Mouse (Mus musculus): ENCODE data around the gene Hist1h2ba.

Gene Hist1h2ba

GRCm38 (mm10) chr13:23933421-23934210, at the start of gene Hist1h2ba:
Gene Hist1h2ba (minus strand): TSS chr13:23934156.
- in situ Hi-C loops (cut with MboI; ENCODE audit: low sequenced_read_pairs): no loop called here

DNA sequence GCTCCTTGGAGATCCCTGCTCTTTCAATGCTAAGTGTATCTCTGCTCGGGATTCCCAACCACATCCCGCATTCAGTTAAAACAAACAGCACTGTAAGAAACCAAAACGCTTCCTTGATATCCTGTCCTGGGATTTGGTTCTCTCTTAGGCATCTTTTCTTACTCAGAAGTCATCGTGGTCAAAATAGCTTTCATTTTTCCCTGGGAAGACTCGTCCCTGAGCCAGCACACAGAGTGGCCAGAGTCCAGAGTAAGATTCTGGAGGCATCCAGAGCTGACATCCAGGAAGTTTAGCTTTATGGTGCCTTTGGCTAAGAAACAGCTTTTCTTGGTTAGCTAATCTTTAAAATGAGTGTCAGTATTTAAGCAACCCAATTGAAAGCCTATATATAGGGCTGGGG, 38.3 kb upstream of the Hist1h2ba start:
- in situ Hi-C loops (cut with MboI; ENCODE audit: low sequenced_read_pairs): no loop called here

GRCm38 (mm10) chr13:23971870-23972269, 37.9 kb upstream of the Hist1h2ba start:
- in situ Hi-C loops (cut with MboI; ENCODE audit: low sequenced_read_pairs): no loop called here

DNA sequence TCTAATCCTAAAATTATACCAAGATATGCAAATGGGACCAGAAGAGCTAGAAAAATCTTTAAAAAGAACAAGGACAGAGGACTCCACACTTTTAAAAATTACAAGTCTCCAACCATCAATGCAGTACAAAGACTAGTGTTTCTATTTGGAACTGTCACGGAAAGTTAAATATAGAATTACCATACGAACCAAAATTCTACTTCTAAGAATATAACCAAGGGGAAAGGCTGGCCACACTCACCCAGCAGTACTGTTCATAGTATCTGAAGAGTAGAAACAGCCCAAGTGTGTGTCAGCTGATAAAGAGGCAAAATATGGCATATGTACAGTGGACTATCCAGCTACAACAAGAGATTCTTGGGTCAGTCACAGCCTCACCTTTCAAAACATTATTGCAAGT, 31.0 kb upstream of the Hist1h2ba start:
- in situ Hi-C loops (cut with MboI; ENCODE audit: low sequenced_read_pairs): no loop called here

- in situ Hi-C loops (cut with MboI; ENCODE audit: low sequenced_read_pairs): no loop called here
Measured at GRCm38 (mm10) chr13:23959776-23960175, 25.8 kb upstream of the Hist1h2ba start.

GRCm38 (mm10) chr13:23950928-23951327, 17.0 kb upstream of the Hist1h2ba start:
- in situ Hi-C loops (cut with MboI; ENCODE audit: low sequenced_read_pairs): no loop called here

- in situ Hi-C loops (cut with MboI; ENCODE audit: low sequenced_read_pairs): no loop called here
Measured at GRCm38 (mm10) chr13:23949484-23950246, 15.7 kb upstream of the Hist1h2ba start.

- in situ Hi-C loops (cut with MboI; ENCODE audit: low sequenced_read_pairs): no loop called here
Measured at GRCm38 (mm10) chr13:23946254-23946653, 12.3 kb upstream of the Hist1h2ba start.

DNA sequence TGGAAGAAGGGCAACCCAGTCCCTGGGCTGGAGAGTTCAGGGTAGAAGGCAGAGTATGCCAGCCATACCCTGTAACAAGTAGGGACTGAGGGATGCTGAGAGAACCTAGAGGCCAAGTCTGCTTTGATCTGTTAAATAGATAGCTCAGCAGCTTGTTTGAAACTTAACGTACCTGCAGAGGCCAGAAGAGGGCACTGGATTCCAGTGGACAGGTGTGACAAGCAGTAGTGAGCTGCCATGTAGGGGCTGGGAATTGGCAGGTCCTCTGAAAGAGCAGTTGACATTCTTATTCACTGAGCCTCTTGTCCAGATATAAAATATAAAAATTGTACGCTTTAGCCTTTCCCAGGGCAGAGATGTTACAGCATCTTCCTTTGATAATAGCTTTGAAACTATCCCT, 8.9 kb upstream of the Hist1h2ba start:
- in situ Hi-C loops (cut with MboI; ENCODE audit: low sequenced_read_pairs): no loop called here

DNA sequence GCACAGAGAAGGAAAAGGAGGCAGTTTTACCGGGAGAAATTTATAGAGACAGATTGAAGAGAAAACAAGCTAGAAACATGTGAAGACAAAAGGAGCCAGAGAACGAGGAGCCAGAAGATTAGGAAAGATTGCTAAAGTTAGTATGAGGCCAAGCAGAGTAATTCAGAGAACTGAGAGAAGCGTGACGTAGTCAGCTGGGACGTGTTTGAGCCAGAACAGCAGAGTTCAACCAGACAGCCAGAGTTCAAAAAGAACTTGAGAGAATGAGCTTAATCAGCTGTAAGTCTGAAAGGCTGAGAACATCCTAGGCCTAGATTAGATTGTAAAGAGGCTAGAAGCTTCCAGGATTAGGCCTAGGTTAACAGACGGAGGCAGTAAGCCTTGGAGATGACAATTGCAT, 6.3 kb upstream of the Hist1h2ba start:
- in situ Hi-C loops (cut with MboI; ENCODE audit: low sequenced_read_pairs): no loop called here

- in situ Hi-C loops (cut with MboI; ENCODE audit: low sequenced_read_pairs): no loop called here
Measured at GRCm38 (mm10) chr13:23938699-23939098, 4.7 kb upstream of the Hist1h2ba start.

DNA sequence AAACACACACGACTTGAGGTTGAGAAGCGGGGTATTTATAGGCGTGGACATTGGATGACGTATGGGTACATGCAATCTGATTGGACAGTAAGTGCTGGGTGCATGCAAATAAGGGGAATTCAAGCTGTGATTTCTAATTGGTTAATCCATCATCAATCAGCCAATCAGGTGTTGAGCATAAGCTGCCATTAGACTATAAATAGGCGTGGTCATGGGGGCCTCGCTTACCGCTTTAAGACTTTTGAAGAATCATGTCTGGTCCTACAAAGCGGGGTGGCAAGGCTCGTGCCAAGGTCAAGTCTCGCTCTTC, 210 bp upstream of the Hist1h2ba start, which contains the start of gene Hist1h2aa:
Gene Hist1h2aa, plus strand, starts transcription at position 252 of the 310 bp plus-strand sequence.
- in situ Hi-C loops (cut with MboI; ENCODE audit: low sequenced_read_pairs): no loop called here

DNA sequence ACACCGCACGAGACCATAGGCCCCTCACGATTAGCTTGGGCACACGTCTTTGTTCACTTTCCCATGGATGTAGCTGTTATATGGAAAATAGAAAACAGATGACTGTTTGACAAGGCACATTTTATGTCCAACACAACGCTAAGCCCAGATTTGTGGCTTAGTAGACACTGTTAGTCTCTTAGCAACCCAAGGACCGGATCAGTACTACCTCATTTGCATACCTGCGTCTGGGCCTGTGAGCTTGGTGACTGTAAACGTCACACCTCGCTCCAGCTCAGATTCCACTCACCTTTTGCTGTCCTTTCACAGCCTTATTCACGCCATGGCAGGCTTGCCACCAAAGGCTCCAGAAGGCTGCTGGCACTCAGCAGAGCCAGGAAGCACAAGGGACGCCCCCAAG, 3.1 kb downstream of the Hist1h2ba start:
- in situ Hi-C loops (cut with MboI; ENCODE audit: low sequenced_read_pairs): no loop called here

GRCm38 (mm10) chr13:23930461-23930860, 3.5 kb downstream of the Hist1h2ba start:
- in situ Hi-C loops (cut with MboI; ENCODE audit: low sequenced_read_pairs): no loop called here

- in situ Hi-C loops (cut with MboI; ENCODE audit: low sequenced_read_pairs): no loop called here
Measured at GRCm38 (mm10) chr13:23928637-23929036, 5.3 kb downstream of the Hist1h2ba start.

- in situ Hi-C loops (cut with MboI; ENCODE audit: low sequenced_read_pairs): no loop called here
Measured at GRCm38 (mm10) chr13:23925792-23926191, 8.2 kb downstream of the Hist1h2ba start.

DNA sequence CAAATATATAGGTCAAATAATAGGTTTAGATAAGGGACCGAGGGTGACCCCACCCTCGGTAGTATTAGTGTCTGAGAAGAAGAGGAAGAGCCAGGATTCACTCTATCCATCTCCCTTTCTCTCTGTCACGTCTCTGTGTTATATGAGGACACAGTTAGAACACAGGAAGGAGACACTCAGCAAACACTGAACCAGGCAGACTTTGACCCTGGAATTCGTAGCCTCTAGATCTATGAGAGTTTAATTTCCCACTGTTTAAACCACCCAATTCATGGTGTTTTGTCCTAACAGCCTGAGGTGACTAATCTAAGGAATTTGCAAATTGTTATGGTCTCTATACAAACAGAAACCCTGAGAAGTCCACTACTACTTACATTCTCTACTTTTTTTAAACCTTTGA, 16.3 kb downstream of the Hist1h2ba start:
- in situ Hi-C loops (cut with MboI; ENCODE audit: low sequenced_read_pairs): no loop called here

GRCm38 (mm10) chr13:23916132-23916531, 17.8 kb downstream of the Hist1h2ba start:
- in situ Hi-C loops (cut with MboI; ENCODE audit: low sequenced_read_pairs): no loop called here

DNA sequence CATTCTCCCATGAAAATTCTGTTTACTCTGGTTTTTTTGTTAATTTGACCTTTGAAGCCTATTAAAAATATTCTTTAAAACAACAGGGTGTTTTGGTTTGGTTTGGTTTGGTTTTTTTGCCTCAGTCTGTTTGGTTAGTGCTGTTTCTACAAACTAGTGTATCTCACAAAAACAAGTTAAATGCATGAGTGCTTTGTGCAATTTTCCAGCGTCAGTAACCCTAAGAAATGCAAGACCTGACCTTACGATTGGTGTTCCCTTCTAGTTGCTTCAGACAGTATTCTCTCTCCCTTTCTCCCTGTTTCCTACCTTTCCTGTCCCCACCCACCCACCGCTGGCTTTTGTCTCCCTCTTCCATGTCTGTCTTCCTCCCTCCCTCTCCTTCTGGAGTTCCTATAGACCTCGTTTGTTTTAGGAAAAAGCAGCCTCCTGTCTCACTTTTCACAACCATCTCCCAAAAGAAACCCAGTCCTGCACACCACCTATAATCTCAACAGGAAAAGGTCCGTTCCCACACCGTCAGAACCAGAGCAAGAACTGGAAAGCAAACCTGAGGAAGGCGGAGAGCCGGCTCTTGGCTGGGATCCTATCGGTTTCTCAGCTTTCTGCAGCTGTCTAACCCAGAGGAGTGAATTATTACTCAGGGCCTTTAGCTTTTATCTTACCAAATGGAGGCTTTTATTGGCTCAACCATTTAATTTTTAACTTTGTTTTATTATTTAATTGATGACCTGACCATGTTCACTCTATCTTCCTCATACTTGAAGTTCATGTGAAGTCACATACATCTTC, 19.4 kb downstream of the Hist1h2ba start, which contains the start of gene Slc17a4:
Gene Slc17a4, minus strand, starts transcription at position 634 of the 792 bp plus-strand sequence.
- in situ Hi-C loops (cut with MboI; ENCODE audit: low sequenced_read_pairs): no loop called here

GRCm38 (mm10) chr13:23913791-23914306, 20.1 kb downstream of the Hist1h2ba start:
- in situ Hi-C loops (cut with MboI; ENCODE audit: low sequenced_read_pairs): no loop called here

DNA sequence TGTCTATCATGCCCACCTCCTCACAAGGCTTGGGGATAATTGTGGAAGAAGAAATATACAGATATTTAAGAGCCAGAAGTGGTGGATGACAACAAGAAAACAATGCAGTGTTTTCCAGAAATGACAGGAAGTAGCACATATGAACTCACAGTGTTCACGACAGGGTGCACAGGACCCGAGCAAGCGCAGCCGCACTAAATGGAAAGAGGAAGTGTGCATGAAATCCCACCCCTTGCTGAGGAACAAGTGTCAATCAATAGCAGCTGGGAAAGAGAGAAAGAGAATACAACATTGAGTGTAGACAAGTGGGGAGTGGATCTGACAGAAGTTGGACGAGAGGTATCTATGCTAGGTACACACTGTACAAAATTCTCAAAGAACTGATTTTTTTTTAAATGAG, 22.6 kb downstream of the Hist1h2ba start:
- in situ Hi-C loops (cut with MboI; ENCODE audit: low sequenced_read_pairs): no loop called here

Data from CH12F3 (cell line).